Mouse (Mus musculus): ENCODE measurements at regions not wholly inside any gene's neighbourhood (a gene's known extent, or its start where the extent isn't known, plus 50 kb on each side); places are given as distances from the start of the nearest gene placed in this dataset.

GRCm38 (mm10) chr1:190334053-190334452, 163.5 kb upstream of the Prox1 start:
- TF ChIP-seq CTCF (IDR thresholded peaks at IDR 0.05; ENCODE audit: low read depth) (no peak), EP300 (IDR thresholded peaks at IDR 0.05; ENCODE audit: low read depth) (no peak)

All from liver, postnatal 0 days (tissue).